Mouse (Mus musculus): ENCODE results near the gene Vmn2r71. TPM values are rescaled to one million over a fixed set of nuclear protein-coding genes. Genes with fewer than 3 reads are reported as not detected.

Gene Vmn2r71
- not detected in 2 replicates for polyA plus RNA-seq (2015; fragmentation: Nextera tagmentation; extraction: Ambion mirVana)

- no peak within 1 kb of the TSS for H3K4me2 ChIP-seq (replicated peaks; ENCODE audit: low read depth, low read length)
- ATAC-seq, result no peak
- no peak for TF ChIP-seq EP300 (IDR thresholded peaks at IDR 0.05)
- TF ChIP-seq CTCF (IDR thresholded peaks at IDR 0.05), result no peak
- WGBS, result 74% methylated on average over 5 of the region's 5 CpGs
- no peaks in the 10 kb centered on the region for H3K27me3 ChIP-seq (replicated peaks; ENCODE audit: insufficient read depth, low read length)
- DNase-seq (ENCODE audit: low spot score), result no peak
- no peaks in the 10 kb centered on the region for H3K36me3 ChIP-seq (ENCODE audit: insufficient read depth, low read length)
- no peaks in the 10 kb centered on the region for H3K4me1 ChIP-seq (ENCODE audit: insufficient read depth, low read depth, low read length)
- no peaks in the 10 kb centered on the region for H3K9me3 ChIP-seq (ENCODE audit: low read length)
- no peak within 1 kb of the TSS for H3K4me3 ChIP-seq (ENCODE audit: low read depth, low read length)
- H3K27ac ChIP-seq (ENCODE audit: low read length), result no peak within 1 kb of the TSS
- H3K9ac ChIP-seq (replicated peaks; ENCODE audit: low read depth), result no peak within 1 kb of the TSS
Measured at GRCm38 (mm10) chr7:85562787-85563186, at the start of gene Vmn2r71. Gene Vmn2r71, plus strand, starts transcription at chr7:85563087.

GRCm38 (mm10) chr7:85542108-85542507 is 20.8 kb upstream of the Vmn2r71 start:
- H3K9ac ChIP-seq (replicated peaks; ENCODE audit: low read depth), result no peak overlapping the region
- no peaks in the 10 kb centered on the region for H3K27me3 ChIP-seq (replicated peaks; ENCODE audit: insufficient read depth, low read length)
- ATAC-seq (no peak), DNase-seq (ENCODE audit: low spot score) (no peak)
- 79% methylated on average over 2 of the region's 2 CpGs for WGBS
- TF ChIP-seq EP300 (IDR thresholded peaks at IDR 0.05) (no peak), CTCF (IDR thresholded peaks at IDR 0.05) (no peak)
- peaks cover 3% of the 10 kb centered on the region; the same call in 1 of the 2 replicates for H3K9me3 ChIP-seq (ENCODE audit: low read length)
- no peak overlapping the region for H3K27ac ChIP-seq (ENCODE audit: low read length)
- H3K36me3 ChIP-seq (ENCODE audit: insufficient read depth, low read length), result no peaks in the 10 kb centered on the region
- H3K4me2 ChIP-seq (replicated peaks; ENCODE audit: low read depth, low read length), result no peak overlapping the region
- no peak overlapping the region for H3K4me3 ChIP-seq (ENCODE audit: low read depth, low read length)
- no peaks in the 10 kb centered on the region for H3K4me1 ChIP-seq (ENCODE audit: insufficient read depth, low read depth, low read length)

- Histone ChIP-seq H3K4me1 (ENCODE audit: insufficient read depth, low read depth, low read length) (no peaks in the 10 kb centered on the region), H3K9ac (replicated peaks; ENCODE audit: low read depth) (no peak overlapping the region), H3K4me2 (replicated peaks; ENCODE audit: low read depth, low read length) (no peak overlapping the region), H3K27ac (ENCODE audit: low read length) (no peak overlapping the region), H3K36me3 (ENCODE audit: insufficient read depth, low read length) (no peaks in the 10 kb centered on the region), H3K27me3 (replicated peaks; ENCODE audit: insufficient read depth, low read length) (no peaks in the 10 kb centered on the region), H3K4me3 (ENCODE audit: low read depth, low read length) (no peak overlapping the region), H3K9me3 (ENCODE audit: low read length) (peaks cover 3% of the 10 kb centered on the region; the same call in 1 of the 2 replicates)
- DNase-seq (ENCODE audit: low spot score), result no peak
- no peak for TF ChIP-seq EP300 (IDR thresholded peaks at IDR 0.05)
- TF ChIP-seq CTCF (IDR thresholded peaks at IDR 0.05), result no peak
- no peak for ATAC-seq
- 65% methylated on average over 2 of the region's 2 CpGs for WGBS
Measured at GRCm38 (mm10) chr7:85543118-85543517, 19.8 kb upstream of the Vmn2r71 start.

GRCm38 (mm10) chr7:85569092-85569491 is 6.2 kb downstream of the Vmn2r71 start, which contains the start of gene Vmn2r70:
Gene Vmn2r70, minus strand, starts transcription at chr7:85569192.
- H3K9ac ChIP-seq (replicated peaks; ENCODE audit: low read depth), result no peak within 1 kb of the TSS
- 59% methylated on average over 2 of the region's 2 CpGs for WGBS
- no peak for ATAC-seq
- no peak for DNase-seq (ENCODE audit: low spot score)
- no peaks in the 10 kb centered on the region for H3K27me3 ChIP-seq (replicated peaks; ENCODE audit: insufficient read depth, low read length)
- no peaks in the 10 kb centered on the region for H3K36me3 ChIP-seq (ENCODE audit: insufficient read depth, low read length)
- H3K9me3 ChIP-seq (ENCODE audit: low read length), result no peaks in the 10 kb centered on the region
- no peak within 1 kb of the TSS for H3K4me2 ChIP-seq (replicated peaks; ENCODE audit: low read depth, low read length)
- H3K27ac ChIP-seq (ENCODE audit: low read length), result no peak within 1 kb of the TSS
- H3K4me3 ChIP-seq (ENCODE audit: low read depth, low read length), result no peak within 1 kb of the TSS
- H3K4me1 ChIP-seq (ENCODE audit: insufficient read depth, low read depth, low read length), result no peaks in the 10 kb centered on the region
- TF ChIP-seq EP300 (IDR thresholded peaks at IDR 0.05) (no peak), CTCF (IDR thresholded peaks at IDR 0.05) (no peak)

Other genes with a start within 250 kb of the Vmn2r71 start
- not detected in 2 replicates for gene Vmn2r69, start 147.2 kb upstream of the Vmn2r71 start, polyA plus RNA-seq (2015; fragmentation: Nextera tagmentation; extraction: Ambion mirVana)
- not detected in 2 replicates for gene Vmn2r70, start 6.1 kb downstream of the Vmn2r71 start, polyA plus RNA-seq (2015; fragmentation: Nextera tagmentation; extraction: Ambion mirVana)
- not detected in 2 replicates for gene Vmn2r72, start 192.0 kb downstream of the Vmn2r71 start, polyA plus RNA-seq (2015; fragmentation: Nextera tagmentation; extraction: Ambion mirVana)